Mouse (Mus musculus): ENCODE data around the gene Nyx.

DNA sequence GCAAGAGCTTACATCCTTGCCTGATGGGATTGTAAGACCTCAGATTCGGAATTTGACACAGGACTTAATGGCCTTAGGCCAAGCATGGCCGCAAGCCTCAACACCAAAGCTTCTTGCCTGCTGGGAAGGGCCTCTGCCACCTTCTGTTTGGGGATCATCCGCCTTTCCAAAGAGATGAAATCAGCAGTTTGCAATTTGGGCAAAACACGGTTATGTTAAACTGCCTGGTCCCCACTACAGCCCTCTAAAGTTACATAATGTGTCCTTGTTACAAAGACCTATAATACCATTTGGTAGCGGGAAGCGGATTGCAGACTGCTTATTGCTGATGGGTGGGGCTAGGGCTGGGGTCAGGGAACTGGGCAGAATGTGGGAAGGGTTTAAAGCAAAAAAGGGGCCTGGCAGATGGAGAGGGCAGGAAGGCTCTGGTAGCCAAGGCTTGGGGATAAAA, 1.2 kb downstream of the Nyx start:
- no peak for TF ChIP-seq CTCF (IDR thresholded peaks at IDR 0.05; ENCODE audit: low read depth)
- no peak for TF ChIP-seq EP300 (IDR thresholded peaks at IDR 0.05; ENCODE audit: low read depth)
